In genomic region chr19:53325578-53326295, GRCm38 (mm10) we compare ENCODE assay signal across 8 mouse cellular contexts. TPM values are rescaled to one million over a fixed set of nuclear protein-coding genes. Genes with fewer than 3 reads are reported as not detected.
A peak's percentile ranks its signal among the peaks of the same experiment; 100 is the strongest.
DNase-seq lines count a peak whose midpoint lies in the region; ATAC-seq and TF ChIP-seq lines count a peak whose summit lies in the region.

No protein-coding gene starts in this region.

- WGBS in kidney, adult 2 months, result 27% methylated on average over 27 of the region's 27 CpGs

- H3K36me3 ChIP-seq in kidney, adult 2 months (ENCODE audit: control insufficient read depth, insufficient read depth, low read length), result no peaks in the 10 kb centered on the region

- H3K4me1 ChIP-seq in kidney, adult 2 months (ENCODE audit: control insufficient read depth, insufficient read depth, low read length), result peaks cover 5% of the 10 kb centered on the region; the same call in 1 of the 2 replicates

- TF ChIP-seq CTCF in kidney, adult 2 months (conservative IDR thresholded peaks at IDR 0.05; ENCODE audit: insufficient read depth, insufficient read length, low read depth, low read length), result no peak

- no peaks in the 10 kb centered on the region for H3K27me3 ChIP-seq in kidney, adult 2 months (replicated peaks; ENCODE audit: control insufficient read depth, insufficient read depth, low read length)

- peak overlapping the region; percentile 29; the same call in 1 of the 2 replicates for H3K27ac ChIP-seq in kidney, adult 2 months (ENCODE audit: insufficient read depth, low read depth, low read length)

- H3K4me3 ChIP-seq in kidney, adult 2 months (ENCODE audit: insufficient read depth, low read depth, low read length), result peak overlapping the region; percentile 40

- peak; percentile 57 for DNase-seq in kidney, adult 2 months
- no peak for DNase-seq in kidney, adult 11 months
- peak; percentile 82 for DNase-seq in cerebellum, adult 8-10 months
- peak; percentile 83 for DNase-seq in left cerebral cortex, adult 11 months (ENCODE audit: low spot score)
- DNase-seq in lung, postnatal 36 days, result peak; percentile 54
- DNase-seq in right cerebral cortex, postnatal 25 days, result peak; percentile 83

- peak; percentile 75 for ATAC-seq in frontal cortex, adult (ENCODE audit: low TSS enrichment)
- ATAC-seq in hematopoietic stem cell, adult 5-6 weeks (replicated peaks in 1 of 2; ENCODE audit: insufficient read depth in 1 of 2, low FRiP score in 2 of 2, low TSS enrichment in 1 of 2, low read depth in 1 of 2, poor library complexity in 2 of 2, severe bottlenecking in 2 of 2), result peak; percentile 56 to 58

- TF ChIP-seq POLR2A in kidney, adult 2 months (IDR thresholded peaks at IDR 0.05; ENCODE audit: low read depth, low read length), result no peak

RNA-seq across cellular contexts. Expression of gene Mxi1, which starts 15.4 kb away (rescaled TPM):
- 38.9 and 41.7 TPM in 2 replicates for polyA plus RNA-seq in kidney, adult 2 months (2012; rRNA removed)
- total RNA-seq in hematopoietic stem cell, adult 5-6 weeks (2017), result 58.9 and 75.6 TPM in 2 replicates

RNA-seq across cellular contexts. Expression of gene Gm10197, which starts 45.8 kb away (rescaled TPM):
- not detected in 2 replicates for polyA plus RNA-seq in kidney, adult 2 months (2012; rRNA removed)
- total RNA-seq in hematopoietic stem cell, adult 5-6 weeks (2017), result not detected in 2 replicates
